Mouse (Mus musculus) activated CD4-positive, CD25-positive, alpha-beta regulatory T cell, adult 4 months (primary cell): ENCODE data around the gene Musk. TPM values are rescaled to one million over a fixed set of nuclear protein-coding genes. Genes with fewer than 3 reads are reported as not detected.
A peak's percentile ranks its signal among the peaks of the same experiment; 100 is the strongest.
"Not testable (repeated sequence)": the region's sequence is repeated elsewhere in the genome, so short reads cannot be mapped to it uniquely, and the experiment has no call there.

ENCODE experiments used
- ATAC-seq: one replicate; pipeline ENCODE4 v1.8.0; 2017
- polyA plus RNA-seq, 2 experiments: library from polyadenylated mRNA; unstranded; fragments of 100-300 nt; shearing (Covaris generic); gene quantifications; one replicate each; pipeline ENCODE4 v1.2.1; 2017

Musk gene
- polyA plus RNA-seq = not detected

DNA sequence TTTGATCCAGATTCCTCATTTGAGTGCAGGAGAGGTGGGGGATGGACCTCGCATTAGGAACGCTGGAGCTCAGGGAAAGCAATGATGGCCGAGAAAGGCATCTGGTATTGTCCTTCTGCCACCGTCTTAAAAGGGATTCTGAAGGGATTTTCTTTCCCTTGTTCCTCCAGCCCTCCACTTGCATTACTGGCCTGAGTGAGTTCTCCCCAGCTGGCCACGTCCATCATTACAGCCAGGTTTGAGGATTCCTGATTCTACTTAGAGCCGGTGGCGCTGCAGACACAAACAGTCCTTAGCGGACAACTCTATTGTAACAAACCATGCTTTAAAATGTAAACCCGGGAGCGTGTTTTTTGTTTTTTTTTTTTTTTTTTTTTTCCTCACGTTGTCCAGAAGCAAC lies at the start of gene Musk:
TSS of gene Musk (plus strand) at position 274 of the 400 bp plus-strand sequence.
- ATAC-seq = no peak

DNA sequence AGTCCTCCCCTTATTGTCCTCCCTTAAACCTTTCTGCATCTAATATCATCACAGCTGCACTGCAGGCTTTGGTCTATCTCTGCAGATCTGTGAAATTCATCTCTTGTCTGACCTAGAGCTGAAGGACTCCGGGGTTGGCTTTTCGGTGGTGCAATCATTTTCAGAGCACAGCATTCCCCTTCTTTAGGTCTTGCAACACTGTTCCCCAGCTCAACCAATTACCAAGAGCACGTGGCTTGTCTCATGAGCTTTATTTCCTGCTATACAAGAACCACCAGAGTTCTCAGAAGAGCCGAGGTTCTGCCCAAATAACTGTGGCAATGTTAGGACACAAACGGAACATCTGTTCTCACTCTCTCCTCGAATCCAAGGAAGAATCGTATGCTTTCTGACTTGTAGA lies 45.3 kb upstream of the Musk start:
- ATAC-seq = no peak

GRCm38 (mm10) chr4:58245544-58245943 lies 40.2 kb upstream of the Musk start:
- ATAC-seq = no peak

DNA sequence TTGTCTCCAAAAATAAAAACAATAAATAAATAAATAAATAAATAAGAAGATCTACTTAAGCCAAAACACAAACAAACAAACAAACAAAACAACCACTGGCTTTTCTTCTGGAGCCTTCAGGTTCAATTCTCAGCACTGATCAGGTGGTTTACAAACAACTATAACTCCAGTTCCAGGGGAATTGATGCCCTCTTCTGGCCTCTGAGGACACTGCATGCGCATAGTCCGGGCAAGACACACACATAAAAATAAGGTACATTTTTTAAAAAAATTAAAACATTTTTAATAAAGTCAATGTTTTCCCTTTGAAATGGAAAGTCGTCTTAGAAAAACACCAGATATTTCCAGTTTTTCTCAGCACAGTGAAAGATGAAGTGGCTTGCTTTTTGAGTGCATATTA lies 33.4 kb upstream of the Musk start:
- no peak for ATAC-seq

GRCm38 (mm10) chr4:58253410-58253809 lies 32.4 kb upstream of the Musk start:
- peak; percentile 49 for ATAC-seq

DNA sequence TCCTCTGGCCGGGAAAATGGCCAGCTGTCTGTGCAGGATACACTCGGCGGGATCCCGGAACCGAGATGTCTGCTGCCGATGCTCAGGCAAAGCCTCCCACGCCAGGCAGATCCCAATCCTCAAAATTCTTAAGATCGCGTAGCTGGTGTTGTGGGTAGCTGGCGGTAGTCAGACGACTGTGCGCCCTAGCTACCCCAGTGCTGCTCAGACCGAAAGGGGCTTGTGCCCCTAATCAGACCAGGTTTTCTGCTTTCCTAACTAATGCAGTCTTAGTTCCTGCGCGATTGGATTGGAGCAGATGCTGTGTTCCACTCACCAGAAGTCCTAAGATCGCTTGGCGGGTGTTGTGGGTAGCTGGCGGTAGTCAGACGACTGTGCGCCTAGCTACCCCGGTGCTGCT lies 25.0 kb upstream of the Musk start:
- not testable (repeated sequence) for ATAC-seq

DNA sequence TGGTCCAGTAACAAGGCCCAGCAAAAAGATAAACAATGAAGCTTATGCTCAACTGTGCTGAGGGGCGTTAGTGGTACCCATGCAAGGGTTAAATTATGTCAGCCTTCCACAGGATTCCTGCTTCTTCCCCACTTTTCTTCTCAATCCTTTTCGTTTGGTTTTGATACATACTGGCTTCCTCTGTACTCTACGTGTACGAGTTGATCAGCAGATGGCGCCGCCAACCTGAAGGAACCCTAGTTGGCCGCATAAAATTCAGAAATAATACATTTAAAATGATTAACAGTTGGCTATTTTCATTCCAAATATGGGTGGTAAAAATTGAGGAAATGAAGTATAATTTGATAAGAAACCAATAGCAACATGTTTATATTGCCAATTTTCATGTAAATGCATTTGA lies 19.5 kb upstream of the Musk start:
- ATAC-seq = no peak

GRCm38 (mm10) chr4:58268897-58269542 lies 16.7 kb upstream of the Musk start:
- no peak for ATAC-seq

DNA sequence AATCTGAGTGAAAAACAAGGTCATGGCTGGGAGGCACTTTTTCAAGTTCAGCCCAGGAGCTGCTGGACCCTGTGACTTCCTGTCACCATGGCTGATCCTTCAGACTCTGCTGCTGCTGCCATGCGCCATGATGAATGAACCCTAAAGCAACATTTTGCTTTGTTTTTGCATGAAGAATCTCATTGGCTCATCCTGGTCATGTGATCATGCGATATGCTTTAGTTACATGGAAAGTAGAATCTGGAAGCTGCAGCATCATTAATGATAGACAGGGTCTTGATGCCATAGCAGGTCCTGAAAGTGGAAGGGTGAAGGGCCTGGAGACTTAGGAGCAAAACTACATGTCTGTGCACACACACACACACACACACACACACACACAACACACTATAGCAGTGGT lies 15.8 kb upstream of the Musk start:
- ATAC-seq = no peak

GRCm38 (mm10) chr4:58270956-58271355 lies 14.8 kb upstream of the Musk start:
- ATAC-seq = no peak

DNA sequence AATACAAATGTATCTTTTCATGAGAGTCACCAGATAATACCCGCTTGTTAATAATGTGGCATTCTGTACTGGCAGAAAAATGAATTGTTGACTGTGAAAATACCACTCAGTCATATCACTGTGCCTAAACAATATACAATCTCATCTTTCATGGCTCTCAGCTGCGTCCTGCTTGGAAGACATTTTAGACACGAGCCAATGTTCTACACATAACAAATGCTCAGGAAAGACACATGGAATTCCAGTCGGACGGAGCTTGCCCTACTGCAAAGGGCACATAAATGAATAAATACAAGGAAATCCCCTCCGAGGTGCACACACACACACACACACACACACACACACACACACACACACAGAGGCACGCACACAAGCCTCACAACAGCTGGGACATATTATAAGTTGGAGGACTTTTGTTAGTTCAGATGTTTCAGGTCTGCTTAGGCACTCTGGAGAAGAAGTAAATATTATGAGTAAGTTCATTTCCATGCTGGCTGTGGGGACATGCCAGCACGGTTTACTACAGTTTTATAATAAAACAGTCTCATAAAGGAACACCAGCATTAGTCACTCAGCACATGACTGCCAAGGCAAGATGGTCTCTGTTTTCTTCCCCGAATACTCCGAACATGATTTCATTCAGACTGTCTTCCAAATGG lies 14.1 kb upstream of the Musk start:
- no peak for ATAC-seq

- ATAC-seq = no peak
Observed at GRCm38 (mm10) chr4:58275261-58275895, 10.4 kb upstream of the Musk start.

- no peak for ATAC-seq
Observed at GRCm38 (mm10) chr4:58278368-58278767, 7.4 kb upstream of the Musk start.

DNA sequence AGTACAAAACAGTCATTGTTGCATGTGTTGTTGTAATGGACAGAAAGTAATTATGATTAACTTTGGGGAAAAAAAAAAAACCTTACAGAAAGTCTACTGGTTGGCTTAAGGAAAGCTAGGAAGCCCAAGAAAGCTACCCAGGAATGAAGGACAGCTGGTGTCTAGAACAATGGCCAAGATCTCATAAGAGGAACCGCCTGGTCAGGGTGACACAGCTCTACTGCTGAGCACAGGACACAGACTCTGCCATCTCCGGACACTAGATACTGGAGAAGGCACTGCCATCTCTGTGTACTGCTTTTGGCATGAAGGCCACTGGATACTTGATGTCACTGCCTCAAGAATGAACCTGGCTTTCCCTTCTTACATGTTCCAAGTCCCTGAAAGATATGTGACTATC lies 5.6 kb upstream of the Musk start:
- no peak for ATAC-seq

DNA sequence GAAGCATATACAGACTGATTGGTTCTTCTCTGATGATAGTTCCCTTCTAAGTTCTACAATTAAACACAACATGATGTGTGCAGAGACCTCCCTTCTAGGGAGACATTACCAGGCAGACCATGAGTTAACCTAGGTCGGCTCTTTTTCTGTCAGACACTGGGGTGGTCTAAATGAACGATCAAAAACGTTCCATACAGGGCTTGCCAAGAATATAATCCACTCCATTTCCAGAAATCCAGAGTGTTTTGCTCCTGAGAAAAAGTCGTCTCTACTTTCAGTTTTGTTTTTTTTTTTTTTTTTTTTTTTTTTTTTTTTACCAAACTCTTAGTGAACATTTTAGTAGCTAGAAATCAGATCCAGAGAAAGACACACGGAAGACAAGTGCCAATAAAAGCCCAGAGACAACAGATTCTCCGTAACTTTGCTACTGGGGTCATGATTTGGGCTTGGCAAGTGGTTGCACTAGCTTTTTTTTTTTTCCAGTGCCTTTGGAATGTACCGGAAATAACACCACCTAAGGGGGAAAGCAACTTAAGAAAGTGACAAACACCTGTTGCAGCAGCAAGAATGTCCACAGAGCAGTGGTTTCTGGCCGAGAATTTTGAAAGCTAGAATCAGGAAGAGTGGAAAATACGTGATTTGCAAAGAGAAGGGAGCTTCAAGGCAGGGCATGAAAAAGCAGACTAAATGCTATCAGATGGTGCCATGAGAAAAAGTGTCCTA lies 769 bp downstream of the Musk start:
- ATAC-seq = no peak

- ATAC-seq = no peak
Observed at GRCm38 (mm10) chr4:58288753-58289152, 3.0 kb downstream of the Musk start.

- ATAC-seq = no peak
Observed at GRCm38 (mm10) chr4:58291828-58292227, 6.1 kb downstream of the Musk start.

DNA sequence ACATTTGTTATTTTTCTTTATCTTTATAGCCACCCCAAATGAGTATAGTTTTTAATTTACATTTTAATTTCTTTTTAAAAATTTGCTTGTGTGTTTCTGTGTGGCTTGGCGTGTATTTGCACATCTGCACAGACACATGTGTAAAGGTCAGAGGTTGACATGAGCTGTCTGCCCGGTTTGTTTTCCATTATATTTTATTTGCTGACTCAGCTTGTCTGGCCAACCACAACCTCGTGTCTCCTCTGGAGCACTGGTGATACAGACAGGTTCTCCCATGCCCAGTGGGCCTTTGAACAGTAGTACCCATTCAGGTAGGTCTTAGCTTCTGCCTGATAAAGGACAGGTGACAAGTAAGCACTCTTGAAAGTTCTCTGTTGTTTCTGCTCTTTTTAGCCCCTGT lies 7.3 kb downstream of the Musk start:
- no peak for ATAC-seq

DNA sequence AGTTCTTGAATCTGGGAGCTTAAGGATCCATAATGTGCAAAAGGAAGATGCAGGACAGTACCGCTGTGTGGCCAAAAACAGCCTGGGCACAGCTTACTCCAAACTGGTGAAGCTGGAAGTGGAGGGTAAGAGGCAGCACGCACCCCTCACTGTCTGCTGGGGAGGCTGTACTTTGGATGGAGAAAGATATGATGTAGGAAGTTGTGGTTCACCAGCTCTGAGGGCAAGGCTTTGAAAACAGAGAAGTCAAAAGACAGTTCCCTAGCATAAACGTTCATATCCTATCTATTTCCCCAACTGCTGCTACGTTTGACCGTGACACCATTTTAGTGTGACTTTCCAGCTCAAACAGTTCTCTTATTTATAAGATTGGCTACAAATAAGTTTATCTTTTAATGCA lies 18.1 kb downstream of the Musk start:
- ATAC-seq = no peak

GRCm38 (mm10) chr4:58304564-58304963 lies 18.8 kb downstream of the Musk start:
- ATAC-seq = no peak

DNA sequence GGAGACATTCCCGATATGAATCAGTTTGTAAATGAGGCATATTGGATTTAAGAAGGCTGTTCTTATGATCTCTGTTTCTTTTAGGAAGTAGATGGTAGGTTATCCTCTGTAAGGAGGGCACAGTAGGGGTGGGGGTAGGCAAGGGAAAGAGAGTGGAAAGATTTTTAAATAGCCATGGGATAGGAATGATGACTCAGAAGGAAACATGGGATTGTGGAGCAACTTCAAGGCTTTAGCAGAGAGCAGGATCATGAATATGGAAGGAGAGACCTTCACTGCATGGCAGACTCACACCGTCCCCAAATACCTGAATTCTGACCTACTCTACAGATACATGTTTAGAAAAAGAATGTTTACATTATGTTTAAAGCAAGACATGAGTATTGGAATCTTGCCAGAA lies 21.7 kb downstream of the Musk start:
- no peak for ATAC-seq

GRCm38 (mm10) chr4:58313344-58313743 lies 27.6 kb downstream of the Musk start:
- no peak for ATAC-seq

DNA sequence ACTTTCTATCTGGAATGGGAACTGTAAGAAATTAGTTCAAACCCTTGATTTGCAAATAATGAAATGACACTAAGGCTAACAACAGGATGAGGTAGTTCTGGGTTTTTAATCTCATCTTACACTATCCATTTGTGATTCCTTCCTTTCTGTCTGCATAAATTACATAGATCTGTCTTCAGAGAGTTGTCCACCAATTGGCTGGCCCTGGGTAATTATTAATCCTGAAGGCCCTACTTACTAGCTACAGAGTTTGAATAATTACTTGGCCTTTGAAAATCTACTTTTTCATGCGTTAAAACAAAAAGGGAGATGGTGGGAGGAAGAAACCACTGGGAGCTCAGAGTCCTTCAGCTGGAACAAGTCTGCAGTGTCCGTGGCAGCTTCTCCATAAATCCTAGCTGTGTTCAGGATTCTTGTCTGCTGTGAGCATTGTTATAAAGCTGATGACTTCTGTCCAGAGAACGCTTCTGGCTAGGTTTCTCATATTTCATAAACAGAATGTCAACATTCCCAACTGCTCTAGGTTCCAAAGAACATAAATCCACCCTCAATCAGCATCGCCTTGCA lies 29.3 kb downstream of the Musk start:
- no peak for ATAC-seq
